Mouse (Mus musculus) liver, postnatal 0 days (tissue): ENCODE data around the gene Senp7.

Experiments
- CTCF ChIP-seq: sonication (generic); IDR thresholded peaks from 2 replicates; pipeline ENCODE4 v1.5.1; 2016; ENCODE audit warnings: antibody characterized with exemption, low read depth
- EP300 ChIP-seq: IDR thresholded peaks from 2 replicates; pipeline ENCODE4 v1.6.1; 2016; ENCODE audit warnings: antibody characterized with exemption, low read depth, mild to moderate bottlenecking

- TF ChIP-seq CTCF (no peak), EP300 (no peak)
Observed at GRCm38 (mm10) chr16:56144876-56145555, 96.9 kb downstream of the Senp7 start.
